Mouse (Mus musculus): ENCODE measurements around the gene Cep295.

GRCm38 (mm10) chr9:15365856-15366255, 8.3 kb upstream of the Cep295 start:
- TF ChIP-seq CTCF (IDR thresholded peaks at IDR 0.05; ENCODE audit: low read depth) (peak; percentile 60), EP300 (IDR thresholded peaks at IDR 0.05; ENCODE audit: low read depth) (no peak)
